Mouse (Mus musculus): ENCODE results near the gene Mrps23.
A peak's percentile ranks its signal among the peaks of the same experiment; 100 is the strongest.

Mrps23 gene

DNA sequence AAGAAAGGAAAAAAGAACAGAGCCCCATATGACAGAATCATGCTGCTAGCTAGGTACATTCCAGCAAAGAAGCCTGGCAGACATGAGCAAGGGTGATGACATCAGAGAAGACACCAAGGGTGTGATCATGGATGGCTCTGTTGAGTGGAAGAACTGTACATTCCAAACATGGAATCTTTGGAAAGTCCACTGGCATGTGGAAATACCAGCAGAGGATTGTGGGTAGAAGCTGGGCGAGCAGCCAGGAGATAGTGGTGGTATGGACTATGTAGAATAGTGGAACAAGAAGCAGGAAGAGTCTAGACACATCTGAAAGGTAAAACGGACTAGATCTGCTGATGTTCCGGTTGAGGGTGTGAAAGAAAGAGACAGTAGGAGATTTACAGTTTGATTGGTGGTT, 46.4 kb downstream of the Mrps23 start:
- DNase-seq (ENCODE audit: extremely low spot score) = no peak

DNA sequence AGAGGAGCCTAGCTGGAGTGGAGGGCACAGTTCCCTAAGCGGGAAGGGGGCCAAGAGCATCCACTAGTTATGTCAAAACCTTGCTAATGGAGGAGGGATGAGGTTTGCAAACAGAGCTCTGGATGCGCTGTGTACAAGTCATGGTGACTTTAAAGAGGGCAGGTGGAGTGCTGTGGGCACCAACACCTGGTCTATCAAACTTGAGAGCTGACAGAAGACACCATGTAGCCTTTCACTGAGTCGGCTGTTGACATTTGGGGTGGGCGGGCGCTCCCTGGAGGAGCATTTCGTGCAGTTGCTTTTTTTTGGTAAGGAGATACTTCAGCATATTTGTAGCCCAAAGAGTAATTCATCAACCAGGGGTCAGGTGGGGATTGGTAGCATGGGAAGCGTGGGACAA, 47.1 kb downstream of the Mrps23 start:
- DNase-seq (ENCODE audit: extremely low spot score) = no peak

DNA sequence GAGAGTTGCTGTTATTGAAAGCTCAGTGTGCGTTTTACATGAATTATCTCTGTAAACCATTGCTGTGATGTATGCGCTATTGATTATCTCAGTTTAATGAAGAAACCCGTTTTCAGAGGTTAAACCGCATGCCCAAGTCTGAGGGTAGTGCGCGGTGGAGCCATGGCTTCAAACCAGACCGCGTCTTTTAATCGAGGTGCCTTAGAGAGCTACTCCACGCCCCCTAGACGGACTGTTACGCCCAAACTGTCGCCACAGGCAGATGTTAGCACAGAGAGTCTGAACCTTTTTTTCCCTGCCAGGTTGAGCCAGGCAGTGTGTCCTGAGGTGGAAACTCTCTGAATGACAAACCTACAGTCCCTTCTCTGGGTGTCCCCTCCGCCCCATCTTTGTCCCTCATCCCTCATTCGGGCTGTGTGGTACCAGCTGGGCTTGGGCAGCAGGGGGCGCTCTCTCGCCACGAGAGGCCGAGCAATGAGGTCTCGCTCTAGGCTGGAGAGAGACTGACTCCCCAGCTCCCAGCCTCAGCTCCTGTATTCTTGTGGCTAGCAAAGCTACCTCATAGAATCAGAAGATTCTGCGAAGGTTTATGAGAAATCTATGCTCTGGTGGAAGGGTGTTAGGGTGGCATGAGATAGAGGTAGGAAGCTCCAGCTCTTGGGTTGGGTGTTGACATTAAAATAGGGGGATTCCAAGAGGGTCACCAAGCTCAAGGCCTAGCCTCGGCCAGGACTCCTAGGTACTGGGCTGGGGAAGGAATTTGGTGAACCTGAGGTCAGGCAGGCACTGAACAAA, 48.0 kb downstream of the Mrps23 start:
- peak; percentile 90 for DNase-seq (ENCODE audit: extremely low spot score)

DNA sequence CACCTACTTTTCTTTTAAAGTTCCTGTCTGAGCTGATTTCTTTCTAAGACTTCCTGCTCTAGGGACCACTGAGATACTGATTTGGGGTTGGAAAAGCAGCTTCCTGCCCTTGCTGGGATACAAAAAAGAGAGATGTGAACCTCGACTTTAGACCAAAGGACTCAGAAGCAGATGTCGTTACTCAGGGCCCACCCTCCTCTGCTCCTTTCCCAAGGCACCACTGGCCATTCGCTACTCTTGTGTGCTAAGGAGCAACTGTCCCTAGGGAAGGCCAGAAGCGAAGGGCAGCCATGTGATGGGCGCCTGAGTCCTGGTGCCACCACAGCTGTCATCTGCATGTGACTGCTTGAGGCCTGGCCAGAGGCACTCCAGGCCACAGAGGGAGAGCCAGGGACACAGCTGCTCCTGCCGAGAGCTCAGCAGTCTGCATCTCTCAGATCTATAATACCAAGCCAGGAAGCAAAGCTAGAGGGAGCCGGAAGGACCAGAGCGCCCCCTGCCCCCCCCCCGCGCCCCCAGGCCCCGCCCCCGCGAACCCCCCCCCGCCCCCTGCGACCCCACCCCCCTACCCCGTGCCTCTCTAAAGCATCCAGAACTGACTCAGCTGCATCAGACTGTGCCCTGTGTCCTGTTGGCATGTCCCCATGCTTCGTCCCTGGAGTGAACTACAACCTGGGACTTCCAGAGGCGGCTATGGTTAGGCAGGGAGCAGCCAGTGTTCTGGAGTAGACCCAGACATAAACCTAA, 48.8 kb downstream of the Mrps23 start:
- peak; percentile 48 for DNase-seq (ENCODE audit: extremely low spot score)

DNA sequence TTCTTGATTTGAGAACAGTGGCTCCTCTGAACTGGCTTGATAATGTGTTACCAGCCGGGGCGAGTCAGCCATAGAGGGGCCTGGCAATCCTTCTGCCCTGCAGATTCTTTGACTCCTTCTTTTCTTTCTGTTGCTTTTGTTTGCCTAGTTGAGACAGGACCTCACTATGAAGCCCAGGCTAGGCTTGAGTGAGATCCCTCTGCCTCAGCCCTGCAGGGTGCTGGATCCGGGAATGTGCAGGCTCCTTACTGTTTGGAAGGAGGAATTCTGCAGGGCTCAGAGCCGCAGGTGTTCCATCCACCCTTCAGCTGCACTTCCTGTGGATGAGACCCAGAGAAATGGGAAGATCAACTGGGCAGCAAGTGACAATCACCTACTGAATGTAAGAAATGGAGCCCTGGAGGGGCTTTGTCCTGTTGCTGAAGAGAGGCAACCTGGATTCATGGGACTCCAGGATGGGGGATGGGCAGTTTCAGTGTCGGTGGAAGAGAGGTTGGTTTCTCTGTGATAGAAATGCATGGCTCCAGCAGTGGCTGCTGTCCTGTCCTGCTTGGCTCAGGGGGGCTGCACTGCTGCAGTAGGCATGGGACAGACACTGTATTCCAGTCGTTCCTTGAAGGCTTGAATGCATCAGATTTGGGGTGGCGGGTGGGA, 49.5 kb downstream of the Mrps23 start:
- DNase-seq (ENCODE audit: extremely low spot score) = no peak

DNA sequence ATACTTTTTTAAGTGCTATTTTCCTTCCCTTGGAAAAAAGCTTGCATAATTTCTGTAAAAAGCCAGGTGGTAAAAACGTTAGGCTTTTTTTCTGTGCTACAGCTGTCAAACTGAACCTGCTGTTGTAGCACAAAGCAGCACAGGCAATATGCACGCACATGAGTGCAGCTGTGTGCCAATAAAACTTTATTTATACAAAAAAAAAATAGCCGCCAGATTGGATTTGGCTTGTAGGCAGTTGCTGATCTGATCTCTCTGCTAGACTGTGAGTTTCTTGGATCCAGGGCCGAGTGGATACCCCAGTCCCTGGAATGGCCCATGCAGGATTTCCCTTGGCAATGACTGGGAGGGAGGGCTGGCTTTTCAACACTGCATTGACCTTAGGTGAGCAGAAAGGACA, 53.5 kb downstream of the Mrps23 start:
- no peak for DNase-seq (ENCODE audit: extremely low spot score)

DNA sequence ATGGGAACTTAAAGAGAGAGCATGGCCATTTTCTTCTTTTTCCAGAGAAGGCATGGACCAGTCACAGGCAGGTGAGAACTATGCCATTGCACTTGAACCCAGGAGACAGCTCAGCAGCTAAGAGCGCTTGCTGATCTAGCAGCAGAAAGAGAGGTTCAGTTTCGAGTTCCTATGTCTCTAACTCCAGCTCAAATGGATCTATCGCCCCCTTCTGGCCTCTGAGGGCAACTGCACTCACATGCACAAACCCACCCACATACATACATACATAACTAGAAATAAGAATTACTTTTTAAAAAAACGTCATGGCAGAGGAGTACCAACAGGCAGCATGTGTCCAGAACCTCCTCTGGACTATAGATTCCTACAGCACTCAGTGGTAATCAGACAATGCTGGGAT, 54.0 kb downstream of the Mrps23 start:
- DNase-seq (ENCODE audit: extremely low spot score) = no peak

DNA sequence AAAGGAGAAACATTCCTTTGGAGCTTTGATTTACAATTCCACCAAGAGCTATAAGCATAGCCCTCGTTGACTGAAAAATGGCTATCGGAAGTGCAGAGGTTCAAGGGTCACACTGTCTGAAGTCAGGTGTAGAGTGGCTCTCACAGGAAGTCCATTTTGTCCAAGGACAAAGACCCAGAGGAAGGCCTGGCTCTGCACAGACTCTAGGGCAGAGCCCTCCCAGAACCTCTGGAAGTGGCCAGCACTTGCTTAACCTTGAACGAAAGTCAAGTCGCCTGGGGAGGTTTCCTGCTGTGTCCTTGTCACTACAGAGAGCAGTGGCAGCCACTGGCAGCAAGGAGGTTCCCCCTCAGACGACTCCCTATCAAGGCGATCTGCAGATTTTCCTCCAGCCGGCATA, 56.3 kb downstream of the Mrps23 start:
- no peak for DNase-seq (ENCODE audit: extremely low spot score)
